Mouse (Mus musculus): ENCODE data around the gene Six1. TPM values are rescaled to one million over a fixed set of nuclear protein-coding genes. Genes with fewer than 3 reads are reported as not detected.

The Six1 gene
- polyA plus RNA-seq, 1 experiment from 2014 or later: 1.9 TPM

DNA sequence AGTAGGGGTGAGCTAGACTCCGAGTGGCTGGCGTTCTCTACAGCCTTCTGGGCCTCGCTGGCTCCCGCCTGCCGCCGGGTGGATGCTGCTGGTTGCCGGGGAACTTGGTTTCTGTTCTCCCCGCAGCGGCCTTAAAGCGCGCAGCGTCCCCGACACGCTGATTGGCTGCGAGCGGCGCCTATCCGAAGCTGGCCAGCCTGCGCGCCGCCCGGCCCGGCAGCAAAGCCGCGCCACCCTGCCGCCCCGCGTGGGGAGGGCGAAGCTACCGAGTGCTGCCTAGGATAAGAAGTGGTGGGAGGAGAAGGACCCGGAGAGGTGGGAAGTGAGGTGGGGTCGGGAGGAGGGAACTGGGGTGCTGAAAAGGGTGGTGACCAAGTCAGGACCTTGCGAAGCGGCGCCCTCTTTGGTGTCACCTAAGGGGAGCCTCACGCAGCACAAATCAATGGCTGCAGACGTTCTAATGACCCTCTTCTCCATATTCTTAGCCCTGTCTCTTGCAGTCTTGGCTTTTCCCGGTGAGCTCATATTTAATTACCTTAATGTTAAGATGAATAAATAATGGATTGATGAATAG is 7.0 kb downstream of the Six1 start:
- Histone ChIP-seq H3K4me2 (peak overlapping the region; percentile 81), H3K4me1 (peaks cover 35% of the 10 kb centered on the region), H3K27me3 (peaks cover 99% of the 10 kb centered on the region), H3K36me3 (no peaks in the 10 kb centered on the region), H3K9ac (no peak overlapping the region), H3K27ac (no peak overlapping the region), H3K9me3 (replicated peaks) (no peaks in the 10 kb centered on the region), H3K4me3 (replicated peaks) (peak overlapping the region; percentile 50)
- under 1% methylated on average over 38 of the region's 38 CpGs for whole genome bisulfite sequencing
- ATAC-seq (replicated peaks; ENCODE audit: low FRiP score): peak; percentile 83

DNA sequence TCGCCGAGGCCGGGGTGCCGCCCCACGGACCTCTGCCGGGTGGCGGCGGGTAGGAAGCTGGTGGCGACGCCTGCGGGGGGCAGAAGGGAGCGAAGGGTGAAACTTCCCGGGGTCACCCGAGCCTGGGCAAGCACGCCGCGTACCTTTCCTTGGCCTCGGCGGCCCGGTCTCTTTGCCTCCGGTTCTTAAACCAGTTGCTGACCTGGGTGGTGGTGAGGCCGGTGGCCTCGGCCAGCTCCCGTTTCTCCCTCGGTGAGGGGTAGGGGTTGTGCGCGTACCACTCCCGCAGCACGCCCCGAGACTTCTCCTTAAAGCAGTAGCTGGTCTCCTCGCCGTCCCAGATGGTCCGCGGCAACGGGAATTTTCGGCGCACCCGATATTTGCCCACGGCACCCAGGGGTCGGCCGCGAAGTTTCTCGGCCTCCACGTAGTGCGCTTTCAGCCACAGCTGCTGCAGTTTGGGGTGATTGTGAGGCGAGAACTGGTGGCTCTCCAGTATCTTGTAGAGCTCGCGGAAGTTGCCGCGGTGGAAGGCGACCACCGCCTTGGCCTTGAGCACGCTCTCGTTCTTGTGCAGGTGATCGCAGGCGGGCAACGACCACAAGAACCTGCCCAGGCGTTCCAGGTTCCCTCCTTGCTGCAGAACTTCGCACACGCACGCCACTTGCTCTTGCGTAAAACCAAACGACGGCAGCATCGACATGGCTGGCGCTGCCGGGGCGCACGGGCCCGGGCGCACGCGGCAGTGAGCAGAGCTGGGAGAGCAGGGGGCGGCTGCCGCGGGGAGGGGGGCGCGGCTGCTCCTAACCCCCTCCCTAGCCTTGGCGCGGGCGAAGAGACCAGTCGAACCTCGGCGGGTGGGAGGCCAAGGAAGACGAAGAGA is 7.7 kb downstream of the Six1 start:
- peaks cover 38% of the 10 kb centered on the region for H3K4me1 ChIP-seq
- H3K27me3 ChIP-seq: peaks cover 97% of the 10 kb centered on the region
- ATAC-seq (replicated peaks; ENCODE audit: low FRiP score): no peak
- no peak overlapping the region for H3K27ac ChIP-seq
- no peaks in the 10 kb centered on the region for H3K9me3 ChIP-seq (replicated peaks)
- H3K4me3 ChIP-seq (replicated peaks): peak overlapping the region; percentile 50
- 1% methylated on average over 85 of the region's 85 CpGs for WGBS
- H3K36me3 ChIP-seq: no peaks in the 10 kb centered on the region
- peak overlapping the region; percentile 14; the same call in 1 of the 2 replicates for H3K9ac ChIP-seq
- H3K4me2 ChIP-seq: peak overlapping the region; percentile 81

DNA sequence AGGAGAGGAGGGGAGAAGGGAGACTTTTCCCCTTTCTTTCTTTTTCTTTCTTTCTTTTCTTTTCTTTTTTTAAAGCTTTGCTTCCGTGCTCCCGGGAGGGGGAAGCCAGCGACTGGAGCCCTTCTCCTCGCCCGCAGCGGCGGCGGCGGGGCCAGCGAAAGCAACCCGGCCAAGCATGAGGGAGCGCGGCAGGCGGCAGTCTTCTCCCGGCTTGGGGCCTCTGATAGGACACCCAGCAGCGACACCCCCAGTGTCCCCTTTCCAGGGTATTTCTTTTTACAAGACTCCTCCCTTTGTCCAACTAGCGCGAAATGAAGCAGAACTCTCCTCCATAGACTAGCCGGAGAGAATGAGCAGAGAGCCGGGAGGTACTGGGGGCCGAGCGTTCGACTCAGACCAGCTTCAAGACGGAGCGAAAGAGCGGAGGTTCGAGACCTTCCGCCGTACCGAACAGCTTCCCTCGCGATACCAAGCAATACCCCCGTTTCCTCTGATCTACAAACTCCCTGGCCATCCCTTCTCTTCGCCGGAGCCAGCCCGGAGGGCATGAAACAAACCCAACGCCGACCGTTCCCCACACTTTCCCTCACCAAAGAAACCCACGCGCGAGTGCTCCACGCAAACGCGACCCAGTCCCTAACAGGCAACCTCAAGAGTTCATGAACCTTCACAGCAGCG is 8.5 kb downstream of the Six1 start:
- peaks cover 97% of the 10 kb centered on the region for H3K27me3 ChIP-seq
- no peaks in the 10 kb centered on the region for H3K36me3 ChIP-seq
- H3K27ac ChIP-seq: no peak overlapping the region
- no peaks in the 10 kb centered on the region for H3K9me3 ChIP-seq (replicated peaks)
- under 1% methylated on average over 46 of the region's 46 CpGs for WGBS
- peaks cover 41% of the 10 kb centered on the region for H3K4me1 ChIP-seq
- 0 out of 2 replicates have a peak, but pooled peaks have one; percentile 27 for ATAC-seq (replicated peaks; ENCODE audit: low FRiP score)
- H3K9ac ChIP-seq: peak overlapping the region; percentile 37
- H3K4me3 ChIP-seq (replicated peaks): peak overlapping the region; percentile 50
- peak overlapping the region; percentile 81 for H3K4me2 ChIP-seq

DNA sequence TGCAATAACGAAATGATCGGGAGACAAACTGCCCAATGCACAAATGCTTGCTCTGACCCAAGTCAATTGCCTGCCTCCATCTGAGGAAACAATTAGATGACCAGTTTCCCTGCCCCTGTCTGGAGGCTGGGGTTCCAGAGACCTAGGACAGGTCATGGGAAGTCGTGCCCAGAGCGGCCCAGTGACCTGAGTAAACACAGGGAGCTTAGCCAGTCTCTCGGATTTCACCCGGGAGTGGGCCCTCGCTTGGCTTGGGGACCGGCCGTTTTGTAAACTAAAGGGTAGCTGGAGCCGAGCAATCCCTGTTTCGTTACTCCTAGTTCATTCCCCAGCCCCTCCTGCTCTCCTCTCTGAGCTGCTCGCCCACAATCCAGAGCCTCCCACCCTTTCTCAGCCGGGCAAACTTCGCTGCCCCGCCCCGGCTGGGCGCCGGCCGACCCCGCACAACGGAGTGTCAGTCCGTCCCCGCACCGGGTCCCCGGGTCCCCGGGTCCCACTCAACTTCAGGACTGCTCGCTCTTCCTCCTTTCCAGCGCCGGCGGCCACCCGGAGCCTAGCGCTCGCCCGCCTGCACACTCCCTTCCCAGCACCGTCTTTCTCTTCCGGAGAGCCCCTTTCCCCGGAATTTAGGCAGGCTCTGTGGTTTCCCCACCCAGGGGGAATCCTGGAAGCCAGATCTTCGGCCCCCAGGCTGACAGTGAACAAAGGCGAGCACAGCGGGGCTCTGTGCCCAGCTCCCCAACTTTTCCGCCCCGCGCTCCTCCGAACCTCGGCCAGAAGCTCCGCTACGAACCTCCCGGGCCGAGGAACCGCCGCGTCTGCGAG is 9.3 kb downstream of the Six1 start:
- peaks cover 97% of the 10 kb centered on the region for H3K27me3 ChIP-seq
- ATAC-seq (replicated peaks; ENCODE audit: low FRiP score): peak; percentile 55
- H3K4me2 ChIP-seq: peak overlapping the region; percentile 81
- peak overlapping the region; percentile 50 for H3K4me3 ChIP-seq (replicated peaks)
- H3K36me3 ChIP-seq: no peaks in the 10 kb centered on the region
- H3K4me1 ChIP-seq: peaks cover 41% of the 10 kb centered on the region
- H3K9me3 ChIP-seq (replicated peaks): no peaks in the 10 kb centered on the region
- peak overlapping the region; percentile 37 for H3K9ac ChIP-seq
- WGBS: under 1% methylated on average over 53 of the region's 53 CpGs
- no peak overlapping the region for H3K27ac ChIP-seq

DNA sequence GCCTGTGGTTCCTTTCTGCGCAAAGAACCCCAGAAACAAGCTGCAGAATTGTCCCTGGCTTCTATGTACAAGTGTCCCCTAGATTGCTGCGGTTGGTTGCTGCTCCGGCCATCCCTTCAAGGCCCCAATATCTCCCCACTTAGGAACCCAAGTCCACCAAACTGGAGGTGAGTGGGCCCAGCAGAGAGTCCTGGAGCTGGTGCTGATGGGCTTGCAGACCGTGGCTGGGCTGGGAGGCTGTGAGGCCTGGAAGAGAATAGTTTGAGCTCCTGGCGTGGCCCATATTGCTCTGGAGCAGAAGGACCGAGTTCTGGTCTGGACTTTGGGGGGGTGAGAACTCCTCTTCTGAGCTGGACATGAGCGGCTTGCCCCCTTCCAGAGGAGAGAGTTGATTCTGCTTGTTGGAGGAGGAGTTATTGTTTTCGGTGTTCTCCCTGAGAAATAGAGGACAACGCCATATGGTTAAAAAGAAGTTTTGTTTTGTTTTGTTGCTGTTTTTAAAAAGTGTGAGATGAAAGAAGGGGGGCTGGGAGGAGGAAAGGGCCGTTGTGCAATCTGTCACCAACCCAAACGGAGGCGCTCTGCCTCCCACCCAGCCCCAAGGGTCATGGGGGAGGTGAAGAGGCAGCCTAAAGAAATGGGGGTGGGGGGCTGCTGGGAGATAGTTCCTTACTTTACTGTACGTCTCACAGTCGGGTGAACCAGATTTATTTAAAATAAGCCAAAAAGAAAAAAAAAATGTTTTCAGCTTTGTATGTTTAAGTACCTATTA is 10.1 kb downstream of the Six1 start:
- Histone ChIP-seq H3K4me2 (no peak overlapping the region; the same call in 1 of the 2 replicates), H3K9ac (no peak overlapping the region), H3K36me3 (no peaks in the 10 kb centered on the region), H3K27me3 (peaks cover 97% of the 10 kb centered on the region), H3K27ac (no peak overlapping the region), H3K4me3 (replicated peaks) (0 out of 2 replicates have a peak overlapping the region, but pooled peaks have one; percentile 50), H3K4me1 (peaks cover 43% of the 10 kb centered on the region), H3K9me3 (replicated peaks) (no peaks in the 10 kb centered on the region)
- no peak for ATAC-seq (replicated peaks; ENCODE audit: low FRiP score)
- WGBS: 17% methylated on average over 14 of the region's 14 CpGs

DNA sequence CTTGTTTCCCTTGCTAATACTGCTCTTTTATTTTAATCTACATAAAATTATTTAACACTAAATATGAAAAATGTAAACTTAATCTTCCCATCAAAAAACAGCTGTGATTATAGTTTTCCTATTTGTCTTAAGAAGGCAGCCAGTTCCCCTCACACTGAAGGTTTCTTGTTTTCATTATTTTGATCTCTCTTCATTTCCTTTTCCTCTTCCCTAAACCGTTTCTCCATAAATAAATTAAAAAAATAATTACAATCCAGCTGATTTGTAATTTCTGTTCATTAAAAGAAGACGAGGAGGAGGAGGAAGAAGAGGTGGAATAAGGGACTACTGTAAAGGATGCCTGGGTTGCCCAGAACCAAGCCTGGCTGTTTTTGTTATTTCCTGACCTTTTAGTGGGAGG is 10.8 kb downstream of the Six1 start:
- Histone ChIP-seq H3K4me2 (no peak overlapping the region), H3K9ac (no peak overlapping the region), H3K4me3 (replicated peaks) (no peak overlapping the region), H3K9me3 (replicated peaks) (no peaks in the 10 kb centered on the region), H3K27me3 (peaks cover 97% of the 10 kb centered on the region), H3K27ac (no peak overlapping the region), H3K36me3 (no peaks in the 10 kb centered on the region), H3K4me1 (peaks cover 43% of the 10 kb centered on the region)
- no peak for ATAC-seq (replicated peaks; ENCODE audit: low FRiP score)
- 22% methylated on average over 2 of the region's 2 CpGs for WGBS

DNA sequence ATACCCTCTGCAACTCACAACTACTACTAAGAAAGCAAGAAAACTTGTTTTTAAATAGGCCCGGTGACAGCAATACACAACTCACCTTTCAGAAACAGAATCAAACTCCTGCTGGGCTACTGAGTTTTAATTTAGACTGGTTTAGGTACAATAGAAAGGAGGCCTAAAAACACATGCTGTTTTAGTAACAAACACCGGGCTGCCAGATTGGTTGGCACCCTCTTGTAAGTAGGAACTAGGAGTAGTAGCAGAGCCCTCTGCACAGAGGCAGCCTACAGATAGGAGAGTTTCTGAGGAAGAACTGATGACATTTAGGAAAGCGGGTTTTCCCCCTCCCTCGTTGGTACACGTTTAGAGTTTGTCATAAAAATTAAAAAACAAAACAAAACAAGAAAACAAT is 11.3 kb downstream of the Six1 start:
- no peak for ATAC-seq (replicated peaks; ENCODE audit: low FRiP score)
- Histone ChIP-seq H3K27me3 (peaks cover 97% of the 10 kb centered on the region), H3K9ac (no peak overlapping the region), H3K9me3 (replicated peaks) (no peaks in the 10 kb centered on the region), H3K4me1 (peaks cover 43% of the 10 kb centered on the region), H3K4me3 (replicated peaks) (no peak overlapping the region), H3K4me2 (no peak overlapping the region), H3K36me3 (no peaks in the 10 kb centered on the region), H3K27ac (no peak overlapping the region)
- 12% methylated on average over 5 of the region's 5 CpGs for WGBS

- H3K27ac ChIP-seq: no peak overlapping the region
- H3K4me2 ChIP-seq: no peak overlapping the region
- no peak overlapping the region for H3K9ac ChIP-seq
- H3K4me1 ChIP-seq: peaks cover 36% of the 10 kb centered on the region
- H3K4me3 ChIP-seq (replicated peaks): no peak overlapping the region
- no peaks in the 10 kb centered on the region for H3K9me3 ChIP-seq (replicated peaks)
- ATAC-seq (replicated peaks; ENCODE audit: low FRiP score): no peak
- under 1% methylated on average over 10 of the region's 10 CpGs for WGBS
- H3K36me3 ChIP-seq: no peaks in the 10 kb centered on the region
- peaks cover 94% of the 10 kb centered on the region for H3K27me3 ChIP-seq
Observed at GRCm38 (mm10) chr12:73041256-73041630, 12.4 kb downstream of the Six1 start.

DNA sequence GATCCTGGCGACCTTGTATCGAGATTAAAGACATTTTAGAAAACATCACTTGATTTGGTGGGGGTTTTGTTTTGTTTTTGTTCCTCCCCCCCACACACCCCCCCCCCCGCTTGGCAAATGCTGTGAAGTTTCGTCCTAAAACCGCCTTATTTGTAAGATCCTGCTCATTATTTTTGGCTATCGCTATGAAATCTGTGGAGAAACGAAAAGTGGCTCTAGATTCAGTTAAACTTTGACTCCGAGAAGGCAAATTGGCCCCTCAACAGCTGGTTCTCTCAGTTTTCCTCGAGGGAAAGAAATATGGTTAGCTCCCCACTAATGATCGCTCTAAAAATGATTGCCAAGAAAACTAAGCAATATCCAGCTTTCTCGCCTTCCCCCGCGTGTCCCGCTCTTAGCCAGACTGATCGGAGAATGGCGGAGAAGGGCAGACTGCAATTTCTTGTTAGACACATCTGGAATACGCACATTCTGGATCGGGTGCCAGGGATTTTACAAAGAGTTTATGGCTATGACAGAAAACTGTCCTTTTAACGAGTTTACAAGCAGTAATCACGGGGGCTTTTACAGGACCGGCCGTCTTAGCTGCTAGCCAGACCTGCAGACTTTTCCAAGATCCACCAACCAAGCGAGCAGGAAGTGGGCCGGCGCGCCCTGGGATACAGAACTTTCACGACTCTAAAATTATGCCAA is 13.0 kb downstream of the Six1 start:
- no peak overlapping the region for H3K9ac ChIP-seq
- H3K4me2 ChIP-seq: no peak overlapping the region
- no peak overlapping the region for H3K4me3 ChIP-seq (replicated peaks)
- peaks cover 31% of the 10 kb centered on the region for H3K4me1 ChIP-seq
- H3K9me3 ChIP-seq (replicated peaks): no peaks in the 10 kb centered on the region
- no peaks in the 10 kb centered on the region for H3K36me3 ChIP-seq
- ATAC-seq (replicated peaks; ENCODE audit: low FRiP score): no peak
- peaks cover 94% of the 10 kb centered on the region for H3K27me3 ChIP-seq
- 4% methylated on average over 27 of the region's 27 CpGs for WGBS
- H3K27ac ChIP-seq: no peak overlapping the region

- WGBS: 7% methylated on average over 18 of the region's 18 CpGs
- H3K9ac ChIP-seq: no peak overlapping the region
- H3K4me2 ChIP-seq: no peak overlapping the region
Observed at GRCm38 (mm10) chr12:73039939-73040562, 13.6 kb downstream of the Six1 start.

More at GRCm38 (mm10) chr12:73039939-73040562, 13.6 kb downstream of the Six1 start:
- Histone ChIP-seq H3K27ac (no peak overlapping the region), H3K9me3 (replicated peaks) (no peaks in the 10 kb centered on the region), H3K4me1 (peaks cover 29% of the 10 kb centered on the region), H3K27me3 (peaks cover 93% of the 10 kb centered on the region), H3K4me3 (replicated peaks) (no peak overlapping the region), H3K36me3 (no peaks in the 10 kb centered on the region)
- ATAC-seq (replicated peaks; ENCODE audit: low FRiP score): no peak
